Mouse (Mus musculus): ENCODE data around the gene Cldn18. TPM values are rescaled to one million over a fixed set of nuclear protein-coding genes. Genes with fewer than 3 reads are reported as not detected.

The Cldn18 gene
- polyA plus RNA-seq, 1 experiment = not detected

GRCm38 (mm10) chr9:99694961-99695360, 22.1 kb downstream of the Cldn18 start:
- no peaks in the 10 kb centered on the region for H3K9me3 ChIP-seq (replicated peaks; ENCODE audit: control insufficient read depth, insufficient read depth, low read length, poor library complexity, severe bottlenecking)
- H3K27me3 ChIP-seq (ENCODE audit: control insufficient read depth, insufficient read depth, low read length, poor library complexity, severe bottlenecking) = no peaks in the 10 kb centered on the region
- H3K4me1 ChIP-seq (ENCODE audit: control insufficient read depth, insufficient read depth, low read length) = no peaks in the 10 kb centered on the region
- H3K4me3 ChIP-seq (ENCODE audit: low read depth, low read length) = no peak overlapping the region
- H3K27ac ChIP-seq (ENCODE audit: insufficient read depth, low read length) = no peak overlapping the region
- no peaks in the 10 kb centered on the region for H3K36me3 ChIP-seq (ENCODE audit: control insufficient read depth, insufficient read depth, low read length, poor library complexity, severe bottlenecking)
- TF ChIP-seq CTCF (IDR thresholded peaks at IDR 0.05; ENCODE audit: low read depth, low read length) (no peak), EP300 (IDR thresholded peaks at IDR 0.05; ENCODE audit: insufficient read depth, low read depth, low read length) (no peak), POLR2A (IDR thresholded peaks at IDR 0.05; ENCODE audit: insufficient read depth, low read length) (no peak)
- no peak overlapping the region for H3K9ac ChIP-seq (ENCODE audit: low read depth, poor library complexity, severe bottlenecking)

- H3K4me3 ChIP-seq (ENCODE audit: low read depth, low read length) = no peak overlapping the region
- H3K9me3 ChIP-seq (replicated peaks; ENCODE audit: control insufficient read depth, insufficient read depth, low read length, poor library complexity, severe bottlenecking) = no peaks in the 10 kb centered on the region
- no peaks in the 10 kb centered on the region for H3K27me3 ChIP-seq (ENCODE audit: control insufficient read depth, insufficient read depth, low read length, poor library complexity, severe bottlenecking)
- H3K9ac ChIP-seq (ENCODE audit: low read depth, poor library complexity, severe bottlenecking) = no peak overlapping the region
- H3K4me1 ChIP-seq (ENCODE audit: control insufficient read depth, insufficient read depth, low read length) = no peaks in the 10 kb centered on the region
- H3K36me3 ChIP-seq (ENCODE audit: control insufficient read depth, insufficient read depth, low read length, poor library complexity, severe bottlenecking) = no peaks in the 10 kb centered on the region
- no peak overlapping the region for H3K27ac ChIP-seq (ENCODE audit: insufficient read depth, low read length)
- TF ChIP-seq CTCF (IDR thresholded peaks at IDR 0.05; ENCODE audit: low read depth, low read length) (no peak), EP300 (IDR thresholded peaks at IDR 0.05; ENCODE audit: insufficient read depth, low read depth, low read length) (no peak), POLR2A (IDR thresholded peaks at IDR 0.05; ENCODE audit: insufficient read depth, low read length) (no peak)
Measured at GRCm38 (mm10) chr9:99690386-99690785, 26.7 kb downstream of the Cldn18 start.

GRCm38 (mm10) chr9:99689796-99690195, 27.3 kb downstream of the Cldn18 start:
- Histone ChIP-seq H3K4me1 (ENCODE audit: control insufficient read depth, insufficient read depth, low read length) (no peaks in the 10 kb centered on the region), H3K27me3 (ENCODE audit: control insufficient read depth, insufficient read depth, low read length, poor library complexity, severe bottlenecking) (no peaks in the 10 kb centered on the region), H3K4me3 (ENCODE audit: low read depth, low read length) (no peak overlapping the region), H3K9ac (ENCODE audit: low read depth, poor library complexity, severe bottlenecking) (no peak overlapping the region), H3K9me3 (replicated peaks; ENCODE audit: control insufficient read depth, insufficient read depth, low read length, poor library complexity, severe bottlenecking) (no peaks in the 10 kb centered on the region), H3K36me3 (ENCODE audit: control insufficient read depth, insufficient read depth, low read length, poor library complexity, severe bottlenecking) (no peaks in the 10 kb centered on the region), H3K27ac (ENCODE audit: insufficient read depth, low read length) (no peak overlapping the region)
- no peak for TF ChIP-seq EP300 (IDR thresholded peaks at IDR 0.05; ENCODE audit: insufficient read depth, low read depth, low read length)
- TF ChIP-seq POLR2A (IDR thresholded peaks at IDR 0.05; ENCODE audit: insufficient read depth, low read length) = no peak
- TF ChIP-seq CTCF (IDR thresholded peaks at IDR 0.05; ENCODE audit: low read depth, low read length) = no peak

GRCm38 (mm10) chr9:99685536-99686231, 31.4 kb downstream of the Cldn18 start:
- Histone ChIP-seq H3K36me3 (ENCODE audit: control insufficient read depth, insufficient read depth, low read length, poor library complexity, severe bottlenecking) (no peaks in the 10 kb centered on the region), H3K9me3 (replicated peaks; ENCODE audit: control insufficient read depth, insufficient read depth, low read length, poor library complexity, severe bottlenecking) (no peaks in the 10 kb centered on the region), H3K4me3 (ENCODE audit: low read depth, low read length) (no peak overlapping the region), H3K9ac (ENCODE audit: low read depth, poor library complexity, severe bottlenecking) (no peak overlapping the region), H3K27me3 (ENCODE audit: control insufficient read depth, insufficient read depth, low read length, poor library complexity, severe bottlenecking) (no peaks in the 10 kb centered on the region), H3K4me1 (ENCODE audit: control insufficient read depth, insufficient read depth, low read length) (no peaks in the 10 kb centered on the region), H3K27ac (ENCODE audit: insufficient read depth, low read length) (no peak overlapping the region)
- TF ChIP-seq EP300 (IDR thresholded peaks at IDR 0.05; ENCODE audit: insufficient read depth, low read depth, low read length) (no peak), CTCF (IDR thresholded peaks at IDR 0.05; ENCODE audit: low read depth, low read length) (no peak), POLR2A (IDR thresholded peaks at IDR 0.05; ENCODE audit: insufficient read depth, low read length) (no peak)

- H3K27ac ChIP-seq (ENCODE audit: insufficient read depth, low read length) = no peak overlapping the region
- TF ChIP-seq EP300 (IDR thresholded peaks at IDR 0.05; ENCODE audit: insufficient read depth, low read depth, low read length) = no peak
- no peak overlapping the region for H3K4me3 ChIP-seq (ENCODE audit: low read depth, low read length)
- no peaks in the 10 kb centered on the region for H3K9me3 ChIP-seq (replicated peaks; ENCODE audit: control insufficient read depth, insufficient read depth, low read length, poor library complexity, severe bottlenecking)
- no peaks in the 10 kb centered on the region for H3K4me1 ChIP-seq (ENCODE audit: control insufficient read depth, insufficient read depth, low read length)
- no peak overlapping the region for H3K9ac ChIP-seq (ENCODE audit: low read depth, poor library complexity, severe bottlenecking)
- no peaks in the 10 kb centered on the region for H3K27me3 ChIP-seq (ENCODE audit: control insufficient read depth, insufficient read depth, low read length, poor library complexity, severe bottlenecking)
- no peaks in the 10 kb centered on the region for H3K36me3 ChIP-seq (ENCODE audit: control insufficient read depth, insufficient read depth, low read length, poor library complexity, severe bottlenecking)
Measured at GRCm38 (mm10) chr9:99685061-99685521, 32.0 kb downstream of the Cldn18 start.

DNA sequence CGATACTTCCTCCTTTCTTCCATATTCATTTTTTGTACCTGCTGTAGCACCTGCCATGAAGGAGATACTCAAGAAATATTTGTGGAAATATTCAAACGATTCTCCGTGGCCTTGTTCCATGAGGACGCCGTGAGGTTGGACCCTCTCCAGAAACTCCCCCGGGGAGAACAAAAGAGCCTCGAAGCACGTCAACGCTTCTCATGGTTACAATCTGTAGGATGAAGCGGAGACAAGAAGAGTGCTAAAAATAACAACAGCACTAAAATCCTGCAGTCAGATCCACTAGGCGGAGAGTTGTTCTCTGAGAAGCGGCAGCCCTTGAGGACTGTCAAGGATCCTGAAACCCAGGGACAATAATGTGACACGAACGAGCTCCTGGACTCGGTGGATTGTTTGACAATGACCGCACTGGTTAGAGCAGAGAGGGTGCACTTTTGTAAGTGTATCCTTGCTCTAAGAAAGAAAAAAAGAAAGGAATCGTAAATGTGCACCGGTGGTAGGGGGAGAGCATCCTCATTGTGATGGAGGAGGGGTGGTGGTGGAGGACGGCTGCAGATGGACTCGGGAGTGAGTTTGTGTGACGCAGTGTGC, 35.0 kb downstream of the Cldn18 start:
- no peak overlapping the region for H3K9ac ChIP-seq (ENCODE audit: low read depth, poor library complexity, severe bottlenecking)
- no peak overlapping the region for H3K4me3 ChIP-seq (ENCODE audit: low read depth, low read length)
- no peaks in the 10 kb centered on the region; the same call in 1 of the 2 replicates for H3K27me3 ChIP-seq (ENCODE audit: control insufficient read depth, insufficient read depth, low read length, poor library complexity, severe bottlenecking)
- no peaks in the 10 kb centered on the region for H3K9me3 ChIP-seq (replicated peaks; ENCODE audit: control insufficient read depth, insufficient read depth, low read length, poor library complexity, severe bottlenecking)
- no peak for TF ChIP-seq CTCF (IDR thresholded peaks at IDR 0.05; ENCODE audit: low read depth, low read length)
- TF ChIP-seq POLR2A (IDR thresholded peaks at IDR 0.05; ENCODE audit: insufficient read depth, low read length) = no peak
- TF ChIP-seq EP300 (IDR thresholded peaks at IDR 0.05; ENCODE audit: insufficient read depth, low read depth, low read length) = no peak
- no peaks in the 10 kb centered on the region for H3K36me3 ChIP-seq (ENCODE audit: control insufficient read depth, insufficient read depth, low read length, poor library complexity, severe bottlenecking)
- no peaks in the 10 kb centered on the region for H3K4me1 ChIP-seq (ENCODE audit: control insufficient read depth, insufficient read depth, low read length)
- H3K27ac ChIP-seq (ENCODE audit: insufficient read depth, low read length) = no peak overlapping the region
